Mouse (Mus musculus) spleen, embryonic (tissue): ENCODE measurements around the gene Gdf11.

Experiments
- CTCF ChIA-PET: fragments of 350-600 bp; sonication (Branson Sonifier 250); formaldehyde crosslinking; loops from one replicate; lab custom pipeline; 2022; lab: Charles Lee

Gdf11 gene

DNA sequence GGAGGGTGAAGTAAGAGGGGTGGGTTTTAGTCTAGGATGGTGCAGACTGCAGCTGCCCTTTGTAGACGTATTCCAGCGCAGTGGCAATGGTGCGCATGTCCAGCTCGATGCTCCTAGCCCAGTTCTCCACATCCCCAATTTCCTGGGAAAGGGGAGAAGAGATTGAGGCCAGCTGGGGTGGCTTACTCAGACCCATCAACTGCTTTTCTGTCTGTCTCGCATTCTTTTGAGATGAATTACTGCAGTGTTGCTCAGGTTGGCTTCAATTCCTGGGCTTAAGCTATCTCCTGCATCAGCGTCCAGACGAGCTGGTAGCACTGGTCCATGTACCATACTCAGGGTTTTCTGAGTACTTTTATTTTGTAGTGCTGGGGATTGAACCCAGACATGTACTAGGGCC, 28.4 kb upstream of the Gdf11 start:
- CTCF ChIA-PET, result no interaction called here

DNA sequence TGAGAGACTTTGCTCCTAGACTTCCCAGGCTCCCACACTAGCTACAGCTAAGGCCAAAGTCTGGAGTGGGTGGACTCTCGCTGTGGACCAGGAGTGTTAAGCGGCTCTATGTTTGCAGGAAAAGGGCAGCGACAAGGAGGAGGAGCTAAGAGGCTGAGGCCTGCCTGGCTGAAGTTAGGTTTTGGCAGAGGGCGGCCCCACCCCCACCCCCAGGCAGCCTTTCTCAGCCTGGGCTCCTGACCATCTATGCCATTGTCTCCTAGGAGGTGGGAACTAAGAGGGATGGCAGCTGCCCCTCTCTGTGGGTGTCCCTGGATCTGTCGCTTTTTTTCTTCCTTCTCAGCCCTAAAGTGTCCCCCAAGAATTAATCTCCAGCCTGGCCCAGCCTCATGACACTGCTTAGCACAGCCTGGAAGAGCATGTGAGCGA, 27.7 kb upstream of the Gdf11 start:
- CTCF ChIA-PET, result interaction anchor here (0.6 kb wide), 1 partner anchor 76 kb away, joined by 3 read pairs; no protein-coding TSS in a partner anchor

DNA sequence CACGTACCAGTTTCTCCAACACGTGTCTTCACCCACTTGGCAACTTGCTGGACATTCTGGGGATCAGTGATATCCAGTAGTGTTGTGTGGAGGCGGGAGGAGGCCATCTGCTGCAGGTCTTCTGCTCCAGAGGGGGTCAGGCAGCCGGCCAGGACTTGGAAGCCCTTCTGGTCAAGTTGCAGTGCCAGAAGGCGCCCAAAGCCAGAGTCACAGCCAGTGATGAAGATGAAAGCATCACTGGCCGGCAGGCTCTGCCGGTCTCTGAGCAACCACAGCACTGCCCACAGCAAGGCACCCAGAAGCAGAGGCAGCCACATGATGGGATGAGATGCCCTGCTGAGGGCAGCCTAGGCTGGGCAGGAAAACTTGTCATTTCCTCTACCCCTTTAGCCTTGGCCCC, 26.7 kb upstream of the Gdf11 start:
- CTCF ChIA-PET, result no interaction called here

DNA sequence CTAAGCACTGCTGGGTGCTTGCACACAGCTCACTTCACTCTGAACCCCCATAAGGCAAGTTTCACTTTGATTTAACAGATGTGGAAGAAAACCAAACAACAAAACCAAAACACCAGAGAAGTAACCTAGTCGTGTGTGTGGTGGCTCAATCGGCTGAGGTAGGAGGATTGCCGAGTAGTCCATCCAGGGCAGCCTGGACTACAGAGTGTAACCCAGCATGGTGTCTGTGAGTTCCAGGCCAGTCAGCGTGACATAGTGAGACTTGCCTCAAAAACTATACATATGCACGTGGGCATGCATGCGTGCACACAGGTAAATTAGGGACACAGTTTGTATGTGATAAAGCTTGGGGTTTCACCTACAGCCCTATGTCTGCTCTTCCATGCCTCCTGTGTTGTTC, 25.9 kb upstream of the Gdf11 start:
- CTCF ChIA-PET, result no interaction called here

DNA sequence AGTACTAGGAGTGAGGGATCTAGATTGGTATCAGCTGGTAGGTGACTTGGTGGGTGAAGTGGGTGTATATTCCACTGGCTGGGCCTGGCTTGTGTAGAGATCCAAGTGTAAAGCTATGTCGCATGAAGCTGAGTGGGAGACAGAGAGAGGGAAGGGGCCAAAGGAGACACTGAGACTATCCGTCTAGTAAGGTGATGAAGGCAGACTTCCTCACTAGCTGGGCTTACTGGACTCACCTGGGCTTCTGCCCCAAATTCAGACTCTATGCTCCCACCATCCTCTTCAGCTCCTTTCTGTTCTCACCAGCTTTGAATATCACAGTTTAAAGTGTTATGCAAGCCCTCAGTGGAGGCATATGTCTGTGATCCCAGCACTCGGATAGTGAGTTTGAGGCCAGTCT, 25.1 kb upstream of the Gdf11 start:
- CTCF ChIA-PET, result no interaction called here

DNA sequence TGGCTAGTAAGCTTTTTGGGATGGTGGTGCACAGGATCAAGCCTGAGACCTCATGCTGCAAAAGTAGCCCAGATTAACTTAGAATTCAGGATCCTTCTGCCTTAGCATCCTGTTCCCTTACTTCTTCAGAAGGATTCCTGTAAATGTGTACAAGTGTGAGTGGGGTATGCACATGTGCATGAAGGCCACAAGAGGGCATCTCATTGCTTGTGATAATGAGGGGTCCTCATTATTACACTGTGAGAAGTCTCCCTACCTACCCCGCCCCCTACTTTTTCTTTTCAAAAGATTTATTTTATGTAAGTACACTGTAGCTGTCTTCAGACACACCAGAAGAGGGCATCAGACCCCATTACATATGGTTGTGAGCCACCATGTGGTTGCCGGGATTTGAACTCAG, 24.0 kb upstream of the Gdf11 start:
- CTCF ChIA-PET, result no interaction called here

DNA sequence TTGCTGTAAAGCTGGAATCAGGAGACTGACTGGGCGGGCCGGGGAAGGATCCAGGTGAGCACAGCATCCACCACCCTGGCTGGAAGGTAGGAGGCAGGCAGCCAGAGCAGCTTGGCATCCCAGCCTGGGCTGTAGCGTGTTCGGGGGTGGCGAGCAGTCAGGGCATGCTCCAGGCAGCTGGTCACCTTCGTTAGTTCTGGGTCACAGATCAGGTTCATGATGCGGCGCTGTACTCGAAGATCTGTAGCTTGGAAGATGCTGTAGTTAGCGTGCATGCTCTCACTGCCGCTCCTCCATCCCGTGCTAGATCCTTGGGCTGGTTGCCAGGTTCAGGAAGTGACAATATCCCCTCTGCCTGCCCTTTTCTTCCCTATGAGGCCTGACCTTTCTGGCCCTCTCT, 22.2 kb upstream of the Gdf11 start:
- CTCF ChIA-PET, result no interaction called here

DNA sequence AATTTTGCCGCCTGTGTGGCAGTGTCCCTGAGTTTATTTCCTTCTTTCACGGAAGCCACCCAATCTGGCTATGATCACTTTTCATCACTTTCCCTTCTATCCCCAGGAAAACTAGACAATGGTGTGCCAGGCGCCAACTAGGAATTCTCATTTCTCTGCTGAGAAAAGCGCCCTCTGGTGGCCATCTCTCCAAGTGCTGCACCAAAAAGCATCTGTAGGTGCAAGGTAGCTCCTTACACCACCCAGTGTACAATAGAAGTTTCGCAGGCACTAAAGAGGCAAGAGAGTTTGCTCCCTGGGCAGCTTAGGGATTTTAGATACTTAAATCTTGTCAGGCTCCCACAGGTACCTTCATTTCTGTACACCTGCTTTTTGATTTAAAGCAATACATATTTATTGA, 21.7 kb upstream of the Gdf11 start:
- CTCF ChIA-PET, result no interaction called here

DNA sequence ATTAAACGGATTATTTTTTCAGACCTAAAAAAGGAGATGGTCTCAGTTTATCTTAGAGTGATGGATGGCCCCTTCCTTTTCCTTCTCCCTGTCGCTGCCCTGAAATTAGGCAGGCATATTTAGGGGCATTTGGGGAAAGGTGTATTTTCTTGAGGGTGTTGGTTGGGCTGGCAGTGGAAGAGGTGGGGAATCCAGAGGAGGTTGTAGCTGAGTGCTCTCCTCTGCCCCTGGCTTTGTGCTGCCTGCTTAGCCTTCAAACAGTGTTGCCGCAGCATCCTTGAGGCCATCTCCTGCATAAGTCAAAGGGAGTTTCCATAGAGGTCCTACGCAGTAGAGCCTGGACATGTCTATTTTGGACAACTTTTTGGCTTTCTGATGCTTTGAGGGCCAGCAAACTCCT, 21.3 kb upstream of the Gdf11 start:
- CTCF ChIA-PET, result no interaction called here

DNA sequence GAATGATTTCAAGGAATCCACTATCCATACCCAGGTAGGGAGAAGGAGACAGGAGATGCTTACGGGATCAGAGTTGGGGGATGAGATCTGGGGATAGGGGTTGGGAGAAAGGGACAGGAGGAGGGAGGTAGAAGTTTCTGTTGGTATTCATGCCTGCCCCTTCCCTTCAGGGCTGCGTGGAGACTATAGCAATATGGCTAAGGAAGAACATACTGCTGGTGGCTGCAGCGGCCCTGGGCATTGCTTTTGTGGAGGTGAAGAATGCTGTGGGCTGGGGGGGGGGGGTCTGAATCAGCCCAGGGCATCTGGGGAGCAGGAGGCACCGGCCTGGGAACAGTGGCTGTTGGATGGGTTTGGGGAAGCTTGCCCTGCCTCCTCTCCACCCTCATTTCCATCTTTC, 20.8 kb upstream of the Gdf11 start:
- CTCF ChIA-PET, result interaction anchor here (0.7 kb wide), 1 partner anchor 1872 kb away, joined by 5 read pairs; no protein-coding TSS in a partner anchor

DNA sequence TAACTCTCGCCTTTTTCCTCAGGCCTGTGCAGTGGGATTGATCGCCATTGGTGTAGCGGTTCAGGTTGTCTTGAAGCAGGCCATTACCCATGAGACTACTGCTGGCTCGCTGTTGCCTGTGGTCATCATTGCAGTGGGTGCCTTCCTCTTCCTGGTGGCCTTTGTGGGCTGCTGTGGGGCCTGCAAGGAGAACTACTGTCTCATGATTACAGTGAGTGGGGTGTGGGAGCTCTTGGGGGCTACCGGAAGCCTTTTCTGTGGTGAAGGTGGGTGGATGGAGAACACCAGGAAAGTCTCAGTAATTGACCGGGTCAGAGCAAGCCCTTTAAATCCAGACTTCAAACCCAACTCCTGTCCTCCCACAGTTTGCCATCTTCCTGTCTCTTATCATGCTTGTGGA, 19.9 kb upstream of the Gdf11 start:
- CTCF ChIA-PET, result interaction anchor here (0.7 kb wide), 2 partner anchors 1135 to 1871 kb away, joined by 5 to 9 read pairs; partner anchors contain the start of gene Rdh9

DNA sequence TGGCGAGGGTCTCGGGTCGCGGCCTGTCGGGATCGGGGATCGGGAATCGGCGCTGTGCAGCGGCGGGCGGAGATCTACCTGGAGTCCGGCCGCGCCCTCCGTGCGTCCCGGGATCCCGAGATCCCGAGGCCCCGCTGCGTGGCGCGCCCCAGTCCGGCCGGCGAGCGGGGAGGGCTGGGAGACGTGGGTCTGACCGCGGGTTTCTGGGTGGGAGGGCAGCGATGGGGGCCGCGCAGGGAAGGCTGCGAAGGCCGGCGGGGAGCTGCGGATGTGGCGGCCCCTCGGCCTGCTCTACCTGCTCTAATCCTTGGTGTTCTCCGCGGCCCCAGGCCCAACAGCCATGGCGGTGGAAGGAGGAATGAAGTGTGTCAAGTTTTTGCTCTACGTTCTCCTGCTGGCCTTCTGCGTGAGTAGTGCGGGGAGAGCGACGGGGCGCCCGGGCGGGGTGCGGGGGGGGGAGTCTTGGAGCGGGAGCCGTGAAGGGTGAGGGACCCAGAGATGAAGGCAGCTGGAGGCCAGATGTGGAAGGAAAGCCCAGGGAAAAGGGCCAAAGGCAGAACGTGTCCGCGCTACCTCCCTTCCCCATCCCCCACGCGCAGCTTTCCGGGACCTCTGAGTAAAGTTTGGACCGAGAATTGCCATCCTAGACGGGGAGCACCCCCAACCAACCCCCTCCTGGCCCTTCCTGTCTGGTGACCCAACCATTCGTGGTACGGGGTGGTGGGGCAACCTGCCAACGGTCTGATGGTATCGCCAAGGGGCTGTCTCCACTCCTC, 18.7 kb upstream of the Gdf11 start:
- CTCF ChIA-PET, result no interaction called here

DNA sequence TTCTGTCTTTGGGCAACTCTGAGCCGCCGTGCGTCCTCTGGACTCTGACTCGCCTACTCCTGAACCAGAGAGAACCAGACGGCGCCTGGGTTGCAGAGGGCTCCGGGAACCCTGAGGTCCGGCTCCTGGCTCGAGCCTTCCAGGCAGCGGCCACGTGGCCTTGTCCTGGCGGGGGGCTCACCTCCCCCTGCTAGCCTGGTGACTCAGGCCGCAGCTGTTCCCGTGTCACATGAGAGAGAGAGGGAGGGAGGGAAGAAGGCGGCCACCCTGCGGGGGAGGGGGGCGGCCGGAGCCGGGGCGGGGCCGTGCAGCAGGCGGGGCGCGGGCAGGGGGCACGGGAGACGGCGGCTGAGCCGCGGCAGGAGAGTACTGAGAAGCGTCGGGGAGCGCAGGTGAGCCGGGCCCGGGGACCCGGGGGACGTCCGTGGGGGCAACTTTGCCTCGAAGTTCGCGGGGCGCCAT, 18.1 kb upstream of the Gdf11 start:
- CTCF ChIA-PET, result no interaction called here

DNA sequence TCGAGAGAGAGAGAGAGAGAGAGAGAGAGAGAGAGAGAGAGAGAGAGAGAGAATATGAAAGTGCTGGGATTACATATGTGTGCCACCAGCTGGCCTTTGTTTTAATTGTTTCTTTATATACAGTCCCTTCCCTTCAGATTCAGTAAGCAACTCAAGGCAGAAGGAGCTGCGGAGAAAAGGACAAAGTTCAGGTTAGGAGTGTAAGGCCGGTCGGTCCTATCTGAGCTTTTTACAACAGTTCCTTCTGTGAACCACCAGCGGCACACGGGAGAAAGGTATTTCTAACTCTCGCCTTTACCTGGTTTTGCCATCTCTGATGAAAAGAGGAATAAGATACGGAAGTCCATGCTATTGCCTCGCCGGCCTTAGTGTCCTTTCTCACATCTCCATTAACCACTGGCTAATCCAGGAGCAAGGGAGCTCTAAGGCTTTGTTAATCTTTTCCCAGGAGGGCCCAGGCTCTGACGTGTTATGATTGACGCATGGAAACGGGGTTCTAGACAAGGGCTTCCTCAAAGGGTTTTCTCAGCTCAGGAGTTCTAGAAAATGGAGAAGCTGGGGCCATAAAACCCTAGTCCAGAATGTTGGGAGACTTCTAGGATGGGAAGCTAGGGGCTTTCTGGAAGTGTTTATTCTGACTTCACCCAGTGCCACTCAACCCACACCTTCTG, 17.4 kb upstream of the Gdf11 start:
- CTCF ChIA-PET, result no interaction called here

DNA sequence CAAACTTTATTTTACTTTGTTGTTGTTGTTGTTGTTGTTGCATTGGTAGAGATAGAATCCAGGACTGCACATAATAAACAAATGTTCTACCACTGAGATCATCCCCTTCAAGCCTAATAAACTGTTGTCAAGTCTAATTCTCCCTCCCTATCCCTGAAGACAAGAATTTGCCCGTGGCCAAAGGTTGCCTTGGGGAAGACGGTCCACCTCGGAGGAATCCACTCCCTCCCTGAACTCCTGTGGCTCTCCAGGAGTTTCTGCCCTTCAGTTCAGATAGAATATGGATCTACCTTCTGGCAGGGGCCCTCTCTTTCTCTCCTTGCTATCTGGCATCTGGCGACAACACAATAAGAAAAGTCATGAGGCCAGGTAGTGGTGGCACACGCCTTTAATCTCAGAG, 13.3 kb upstream of the Gdf11 start:
- CTCF ChIA-PET, result no interaction called here

DNA sequence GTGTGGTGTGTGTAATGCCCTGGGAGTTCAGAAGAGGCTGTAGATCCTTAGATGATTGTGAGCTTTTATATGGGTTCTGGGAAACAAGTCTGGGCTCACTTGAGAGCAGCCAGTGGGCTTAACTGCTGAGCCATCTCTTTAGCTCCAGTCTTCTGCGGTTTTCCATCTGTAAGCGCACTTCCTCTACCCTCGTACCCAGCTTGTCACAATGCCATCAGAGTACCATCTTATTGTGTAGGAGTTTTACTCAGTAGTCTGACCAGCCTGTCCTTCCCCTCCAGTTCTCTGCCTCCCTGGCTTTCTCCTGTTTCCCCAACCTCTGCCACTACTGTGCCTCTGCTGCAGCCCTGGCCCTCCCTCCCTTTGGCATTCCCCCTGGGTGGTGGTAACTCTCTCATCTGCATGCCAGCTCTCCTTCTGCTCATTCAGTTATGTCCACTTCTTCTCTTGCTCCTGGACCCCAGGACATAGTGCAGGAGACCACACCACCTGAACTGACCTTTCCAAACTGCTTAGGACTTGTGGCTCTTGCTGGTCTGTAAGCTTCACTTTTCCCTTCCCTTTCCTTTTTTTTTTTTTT, 11.0 kb upstream of the Gdf11 start:
- CTCF ChIA-PET, result no interaction called here

DNA sequence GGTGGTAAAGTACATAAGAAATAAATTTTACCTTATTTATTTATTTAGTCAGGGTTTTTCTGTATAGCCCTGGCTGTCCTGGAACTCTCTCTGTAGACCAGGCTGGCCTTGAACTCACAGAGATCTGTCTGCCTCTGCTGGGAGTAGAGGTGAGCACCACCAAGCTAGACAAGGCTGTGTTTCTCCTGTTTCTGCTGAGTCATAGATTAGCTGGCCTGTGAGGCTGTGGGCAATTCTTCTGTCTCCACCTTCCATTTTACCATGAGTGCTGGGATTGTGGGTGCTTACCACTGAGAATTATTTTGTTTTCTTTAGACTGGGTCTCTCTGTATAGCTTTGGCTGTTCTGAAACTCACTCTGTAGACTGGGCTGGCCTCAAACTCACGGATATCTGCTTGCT, 9.9 kb upstream of the Gdf11 start:
- CTCF ChIA-PET, result no interaction called here

DNA sequence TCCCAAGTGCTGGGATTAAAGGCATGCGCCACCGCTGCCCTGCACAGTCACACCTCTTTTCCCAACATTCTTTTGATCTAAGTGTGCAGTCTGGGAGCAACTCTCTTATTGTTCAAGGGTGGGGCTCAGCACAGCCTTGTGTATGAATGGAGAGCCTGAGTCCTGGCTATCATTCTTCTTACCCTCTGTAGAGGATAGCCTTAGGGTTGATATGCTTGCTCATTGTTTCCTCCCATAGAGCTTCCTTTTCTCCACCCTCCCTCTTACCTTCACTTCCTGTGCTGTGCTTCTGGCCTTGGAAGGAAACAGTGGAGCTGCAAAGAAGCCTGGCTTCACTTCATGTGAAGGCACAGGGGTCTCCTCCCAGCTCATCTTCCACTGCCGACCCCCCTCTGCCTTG, 9.2 kb upstream of the Gdf11 start, which contains the start of gene Cd63:
Cd63 (plus strand) TSS at position 292 of the 400 bp plus-strand sequence.
- CTCF ChIA-PET, result no interaction called here

DNA sequence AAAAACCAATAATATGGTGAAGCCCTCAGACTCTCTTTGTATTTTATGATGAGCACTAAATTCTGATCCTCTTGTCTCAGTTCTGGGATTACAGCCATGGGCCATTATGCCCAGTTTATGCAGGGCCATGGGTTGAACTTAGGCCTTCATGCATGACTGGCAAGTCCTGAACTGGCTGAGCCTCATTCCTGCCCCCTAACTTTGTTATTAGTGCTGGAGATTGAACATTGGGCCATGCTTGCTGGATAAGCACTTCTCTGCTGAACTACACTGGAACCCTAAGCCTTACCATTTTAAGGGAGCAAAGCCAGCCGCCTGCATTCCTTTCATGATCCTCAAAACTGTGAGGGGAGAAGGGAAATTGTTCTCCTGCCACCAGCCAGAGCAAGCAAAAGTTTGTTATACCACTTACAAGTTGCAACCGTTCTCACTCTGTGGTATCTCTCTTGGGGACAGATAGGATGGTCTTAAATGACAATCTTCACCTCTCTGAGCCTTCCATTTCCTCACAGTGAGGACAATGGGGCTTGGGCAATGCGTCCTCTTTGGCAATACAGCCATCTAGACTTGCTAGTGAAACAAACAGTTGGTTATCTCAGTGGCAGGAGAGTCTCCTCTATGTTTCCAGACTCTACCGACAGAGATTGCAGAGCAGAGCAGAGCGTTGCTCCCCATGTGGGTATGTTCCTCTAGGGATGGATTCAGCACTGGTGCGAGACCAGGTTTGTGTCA, 8.4 kb upstream of the Gdf11 start:
- CTCF ChIA-PET, result no interaction called here

DNA sequence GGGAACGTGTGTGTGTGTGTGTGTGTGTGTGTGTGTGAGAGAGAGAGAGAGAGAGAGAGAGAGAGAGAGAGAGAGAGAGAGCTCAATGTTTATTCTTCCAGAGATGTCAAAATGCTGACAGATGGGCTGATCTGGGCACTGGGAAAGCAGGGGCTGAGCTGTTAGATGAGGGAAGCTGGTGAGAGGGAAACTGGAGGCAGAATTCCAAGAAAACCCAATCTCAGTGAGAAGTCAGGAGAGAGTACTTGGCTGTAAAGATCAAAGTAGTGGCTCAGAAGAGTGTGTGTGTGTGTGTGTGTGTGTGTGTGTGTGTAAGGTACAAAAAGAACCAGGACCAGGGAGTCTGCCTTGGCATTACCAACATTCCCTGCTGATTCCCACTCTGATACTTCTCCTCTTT, 6.0 kb upstream of the Gdf11 start:
- CTCF ChIA-PET, result no interaction called here

DNA sequence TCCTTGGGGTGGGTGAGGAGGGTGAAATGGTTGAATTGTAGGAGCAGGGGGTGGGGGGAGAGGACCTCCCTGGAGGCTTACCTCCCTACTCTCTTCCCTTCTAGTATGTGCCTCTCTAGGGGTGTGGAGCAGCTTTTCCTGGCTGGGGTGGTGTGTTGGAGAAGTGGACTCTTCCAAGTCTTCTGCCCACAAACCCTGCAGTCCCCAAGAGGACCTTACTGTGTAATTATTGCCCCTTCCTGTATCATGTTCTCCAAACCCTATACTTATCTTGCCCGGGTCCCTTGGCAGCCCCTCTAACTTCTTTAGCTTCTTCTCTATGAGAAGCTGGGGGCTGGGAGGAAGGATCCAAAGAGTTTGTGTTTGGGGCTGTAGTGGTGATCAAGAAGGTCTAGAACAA, 5.3 kb upstream of the Gdf11 start:
- CTCF ChIA-PET, result interaction anchor here (1.1 kb wide), 1 partner anchor 47 kb away, joined by 21 read pairs; no protein-coding TSS in a partner anchor
